10 mouse cellular contexts compared by ENCODE assay signal in genomic region chr4:127809006-127809405, GRCm38 (mm10).
DNase-seq lines count a peak whose midpoint lies in the region.
"Had no signal": no experiment of that assay in that cellular context is flagged by ENCODE, and none has a peak within 500 bp of the region (broad histone marks: within the 10 kb centered on the region; RNA-seq: fewer than 3 reads in every experiment).

No protein-coding gene starts in this region.

- DNase-seq in adrenal gland, adult 2 months, result peak; percentile 31
- no peak for DNase-seq in adrenal gland, adult 18-20 months (ENCODE audit: low spot score in 2 of 2)
- peak; percentile 25 to 26 for DNase-seq in kidney, postnatal 4 days
- DNase-seq in kidney, adult 11 months, result no peak
- DNase-seq in R1 (ENCODE audit: low read depth, low spot score), result peak; percentile 18
- peak; percentile 6 for DNase-seq in embryo, embryonic 10.5 days (ENCODE audit: low spot score)
- DNase-seq in liver, result no peak
- no peak for DNase-seq in layer of hippocampus, adult 11-12 months (ENCODE audit: low spot score)
- DNase-seq: cerebellum, adult 9-10 months; right cerebral cortex, postnatal 25 days had no signal

Comparison
In these comparisons a context has a peak if more than half of its experiments do, and no peak if none do; other contexts are left out.
1. DNase-seq: peak in adrenal gland, adult 2 months (single experiment), kidney, postnatal 4 days (2 of 2), R1 (single experiment) and embryo, embryonic 10.5 days (single experiment); none in adrenal gland, adult 18-20 months (0 of 2), kidney, adult 11 months (single experiment), liver (single experiment) and layer of hippocampus, adult 11-12 months (single experiment).